Mouse (Mus musculus) ES-E14 (cell line): ENCODE measurements around the gene Myt1l.

Experiments used
- CHD2 ChIP-seq: IDR thresholded peaks from 2 replicates; pipeline ENCODE4 v1.6.1; 2014; ENCODE audit warnings: mild to moderate bottlenecking, low read depth, low read length, inconsistent platforms
- HCFC1 ChIP-seq: IDR thresholded peaks from 2 replicates; pipeline ENCODE4 v1.6.1; 2012; ENCODE audit warnings: low read length, inconsistent platforms, borderline replicate concordance; ENCODE audit not compliant: insufficient read depth
- ZC3H11A ChIP-seq: IDR thresholded peaks from 2 replicates; pipeline ENCODE4 v1.6.1; 2012; ENCODE audit warnings: low read depth, mild to moderate bottlenecking, inconsistent platforms, low read length, borderline replicate concordance
- ZNF384 ChIP-seq: IDR thresholded peaks from 2 replicates; pipeline ENCODE4 v1.6.1; 2012; ENCODE audit warnings: low read depth, low read length, inconsistent platforms

GRCm38 (mm10) chr12:29655197-29655632 is 127.0 kb downstream of the Myt1l start:
- no peak for TF ChIP-seq ZC3H11A
- TF ChIP-seq ZNF384, result no peak
- TF ChIP-seq CHD2, result no peak
- TF ChIP-seq HCFC1, result no peak
